Mouse (Mus musculus) spleen, postnatal 36 days (tissue): Measurements from ENCODE around the gene Msgn1.

Experiments
- DNase-seq, 2 experiments: peaks; one replicate each; pipeline ENCODE4 v3.0.0; 2022; ENCODE audit warnings: low spot score in 2 of 2, mixed read lengths in 1 of 2

Msgn1 gene

GRCm38 (mm10) chr12:11198551-11198950 is 10.2 kb downstream of the Msgn1 start:
- DNase-seq: no peak

GRCm38 (mm10) chr12:11198026-11198425 is 10.7 kb downstream of the Msgn1 start:
- no peak for DNase-seq

GRCm38 (mm10) chr12:11196830-11197229 is 11.9 kb downstream of the Msgn1 start:
- peak; percentile 34 to 43 for DNase-seq

- DNase-seq: peak; percentile 73 to 78
Measured at GRCm38 (mm10) chr12:11196142-11196597, 12.6 kb downstream of the Msgn1 start.

GRCm38 (mm10) chr12:11195031-11195430 is 13.7 kb downstream of the Msgn1 start:
- DNase-seq: no peak

GRCm38 (mm10) chr12:11178486-11179154 is 30.2 kb downstream of the Msgn1 start:
- peak; percentile 65 to 66 for DNase-seq

- no peak for DNase-seq
Measured at GRCm38 (mm10) chr12:11177408-11178394, 31.1 kb downstream of the Msgn1 start.

- DNase-seq: no peak
Measured at GRCm38 (mm10) chr12:11158670-11159069, 50.1 kb downstream of the Msgn1 start.
